Mouse (Mus musculus): ENCODE measurements at regions not wholly inside any gene's neighbourhood (a gene's known extent, or its start where the extent isn't known, plus 50 kb on each side); places are given as distances from the start of the nearest gene placed in this dataset.

GRCm38 (mm10) chr7:113156861-113157747 is 50.2 kb upstream of the Arntl start:
- no peak for DNase-seq (ENCODE audit: low spot score)

All from ovary, adult 18-20 months (tissue).